Mouse (Mus musculus): Measurements from ENCODE around the gene Cd300lb.

Cd300lb gene

DNA sequence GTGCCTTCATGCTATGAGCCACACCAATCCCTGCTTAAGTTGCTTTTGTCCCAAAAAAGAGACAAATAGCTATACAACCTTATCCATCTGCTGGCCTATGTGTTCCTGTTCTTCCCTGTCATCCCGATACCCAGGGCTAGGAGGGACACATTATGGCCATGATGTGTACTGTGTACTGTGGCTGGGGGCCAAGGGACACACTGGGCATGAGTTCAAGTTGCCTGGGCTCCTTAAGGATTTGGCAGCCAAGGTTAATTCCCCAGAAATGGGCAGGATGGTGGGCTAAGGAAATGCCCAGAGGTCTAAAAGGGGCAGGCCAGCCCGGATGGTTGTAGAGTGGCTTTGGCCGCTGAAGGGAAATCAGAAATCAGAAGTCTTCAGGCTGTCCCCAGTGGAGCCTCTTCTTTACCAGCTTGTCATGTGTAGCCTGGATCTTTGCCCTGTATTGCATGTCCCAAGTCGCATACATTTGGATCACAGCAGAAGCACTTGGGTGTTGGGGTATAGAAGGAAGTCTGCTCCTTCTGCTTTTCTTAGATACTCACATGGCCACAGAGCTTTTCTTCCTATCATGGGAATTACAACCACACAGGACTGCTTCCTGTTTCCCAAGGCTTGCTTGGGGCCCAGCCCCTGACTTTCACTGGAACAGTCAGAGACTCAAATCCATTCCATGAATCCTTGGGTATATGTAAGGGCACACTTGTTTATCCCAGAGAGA lies 49.6 kb downstream of the Cd300lb start:
- DNase-seq (ENCODE audit: extremely low read depth, insufficient read length, low spot score), result no peak

GRCm38 (mm10) chr11:114883251-114883789 lies 50.9 kb downstream of the Cd300lb start:
- no peak for DNase-seq (ENCODE audit: extremely low read depth, insufficient read length, low spot score)

GRCm38 (mm10) chr11:114880589-114880988 lies 53.6 kb downstream of the Cd300lb start:
- no peak for DNase-seq (ENCODE audit: extremely low read depth, insufficient read length, low spot score)

GRCm38 (mm10) chr11:114880185-114880584 lies 54.0 kb downstream of the Cd300lb start:
- no peak for DNase-seq (ENCODE audit: extremely low read depth, insufficient read length, low spot score)

DNA sequence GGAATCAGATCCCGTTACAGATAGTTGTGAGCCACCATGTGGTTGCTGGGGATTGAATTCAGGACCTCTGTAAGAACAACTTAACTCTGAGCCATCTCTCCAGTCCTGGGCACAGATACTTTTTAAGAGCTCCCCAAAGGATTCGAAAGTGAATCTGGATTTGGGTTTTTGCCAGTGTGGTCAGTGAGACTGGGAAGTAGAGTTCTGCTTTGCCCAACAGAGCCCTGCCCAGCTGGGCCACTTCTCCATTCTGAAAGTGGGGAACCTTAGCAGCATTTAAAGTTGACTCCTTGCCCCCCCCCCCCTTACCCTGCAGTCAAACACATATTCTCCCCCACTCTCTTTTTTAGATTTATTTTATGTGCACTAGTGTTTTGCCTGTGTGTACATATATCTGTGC lies 54.5 kb downstream of the Cd300lb start:
- no peak for DNase-seq (ENCODE audit: extremely low read depth, insufficient read length, low spot score)

DNA sequence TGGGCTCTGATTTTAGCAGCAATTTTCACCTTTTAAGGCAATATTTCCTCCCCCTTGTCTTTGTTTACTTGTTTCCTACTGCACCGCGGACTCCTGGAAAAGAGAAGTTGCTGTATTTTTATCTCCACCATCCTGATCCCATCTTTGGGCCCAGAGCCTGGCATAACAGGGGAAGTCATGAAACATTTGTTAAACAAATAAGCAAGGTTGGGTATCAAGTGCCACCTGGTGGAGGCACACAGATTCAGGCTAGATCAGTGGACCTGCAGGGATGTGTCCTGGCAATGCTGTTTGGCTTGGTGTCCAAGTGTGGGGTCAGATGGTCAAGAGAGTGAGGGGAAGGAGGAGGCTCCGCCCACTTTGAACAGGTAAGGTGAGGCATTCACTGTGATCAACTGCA lies 57.0 kb downstream of the Cd300lb start:
- DNase-seq (ENCODE audit: extremely low read depth, insufficient read length, low spot score), result peak; percentile 40

GRCm38 (mm10) chr11:114876621-114877020 lies 57.6 kb downstream of the Cd300lb start:
- DNase-seq (ENCODE audit: extremely low read depth, insufficient read length, low spot score), result no peak

DNA sequence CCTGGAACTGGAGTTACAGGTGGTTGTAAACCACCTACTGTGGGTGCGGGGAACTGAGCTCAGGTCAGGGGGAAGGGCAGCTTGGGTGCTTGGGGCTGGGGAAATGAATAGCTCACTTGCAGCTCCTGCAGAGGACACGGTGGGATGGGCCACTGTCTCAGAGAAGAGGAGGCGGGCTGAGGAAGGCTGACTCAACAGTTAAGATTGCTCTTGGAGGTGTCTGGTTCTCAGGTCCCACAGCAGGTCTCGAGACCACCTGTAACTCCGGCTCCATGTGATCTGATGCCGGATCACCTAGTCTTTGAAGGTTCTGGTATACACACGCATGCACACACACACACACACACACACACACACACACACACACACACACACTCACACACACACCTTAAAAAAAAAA lies 58.0 kb downstream of the Cd300lb start:
- no peak for DNase-seq (ENCODE audit: extremely low read depth, insufficient read length, low spot score)

GRCm38 (mm10) chr11:114875301-114875801 lies 58.8 kb downstream of the Cd300lb start:
- no peak for DNase-seq (ENCODE audit: extremely low read depth, insufficient read length, low spot score)

- no peak for DNase-seq (ENCODE audit: extremely low read depth, insufficient read length, low spot score)
Observed at GRCm38 (mm10) chr11:114874226-114875145, 59.7 kb downstream of the Cd300lb start.

GRCm38 (mm10) chr11:114873022-114873817 lies 61.0 kb downstream of the Cd300lb start:
- no peak for DNase-seq (ENCODE audit: extremely low read depth, insufficient read length, low spot score)
